Mouse (Mus musculus): ENCODE results near the gene Cyp2d11.

DNA sequence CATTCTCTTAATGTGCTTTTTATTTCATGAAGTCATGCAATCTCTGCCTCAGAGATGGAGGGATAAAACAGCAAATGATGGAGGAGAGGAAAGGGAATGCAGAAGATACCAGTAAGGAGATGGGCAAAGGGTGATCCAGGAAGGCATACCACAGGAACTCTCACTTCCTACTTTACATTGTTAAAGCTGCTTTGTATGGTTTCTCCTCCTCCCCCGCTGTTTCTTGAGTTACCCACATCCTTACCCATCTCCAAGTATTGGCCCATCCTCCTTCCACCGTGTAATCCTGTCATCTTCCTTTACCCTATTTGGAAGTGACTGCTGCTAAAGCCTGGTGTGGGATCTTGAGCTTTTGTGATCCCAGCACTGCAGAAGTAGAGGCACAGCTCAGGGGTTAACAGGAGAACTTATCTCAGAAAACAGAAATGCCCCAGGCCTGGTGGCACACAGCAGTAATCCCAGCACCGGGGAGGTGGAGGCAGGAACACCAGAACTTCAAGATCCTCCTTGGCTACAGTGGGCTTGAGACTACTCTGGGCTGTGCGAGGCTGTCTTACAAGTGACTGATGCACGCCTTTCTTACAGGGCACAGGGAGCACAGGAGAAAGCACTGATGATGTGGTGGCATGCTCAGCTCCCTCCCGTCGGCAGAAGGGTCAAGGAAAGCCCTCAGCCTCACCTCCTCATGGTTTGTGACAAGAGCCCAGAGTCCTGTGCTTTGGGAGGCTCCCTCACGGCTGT lies 45.4 kb downstream of the Cyp2d11 start:
- TF ChIP-seq CTCF (IDR thresholded peaks at IDR 0.05; ENCODE audit: borderline replicate concordance, extremely low read depth, insufficient read depth, insufficient read length) = no peak
- no peak for TF ChIP-seq POLR2A (IDR thresholded peaks at IDR 0.05; ENCODE audit: borderline replicate concordance, extremely low read depth, insufficient read depth, insufficient read length, poor library complexity, severe bottlenecking)
